Mouse (Mus musculus) heart, postnatal 0 days (tissue): ENCODE data around the gene Gpr34.

Source experiments
- CTCF ChIP-seq: IDR thresholded peaks from 2 replicates; pipeline ENCODE4 v1.5.1; 2016; ENCODE audit warnings: antibody characterized with exemption, control low read depth, low read depth
- EP300 ChIP-seq: IDR thresholded peaks from 2 replicates; pipeline ENCODE4 v1.6.1; 2016; ENCODE audit warnings: antibody characterized with exemption, low read depth

- TF ChIP-seq CTCF, result no peak
- no peak for TF ChIP-seq EP300
Measured at GRCm38 (mm10) chrX:13686589-13686988, 54.7 kb downstream of the Gpr34 start.
